Mouse (Mus musculus) liver, postnatal 0 days (tissue): ENCODE measurements at regions not wholly inside any gene's neighbourhood (a gene's known extent, or its start where the extent isn't known, plus 50 kb on each side); places are given as distances from the start of the nearest gene placed in this dataset.

Source experiments
- CTCF ChIP-seq: sonication (generic); IDR thresholded peaks from 2 replicates; pipeline ENCODE4 v1.5.1; 2016; ENCODE audit warnings: antibody characterized with exemption, low read depth
- EP300 ChIP-seq: IDR thresholded peaks from 2 replicates; pipeline ENCODE4 v1.6.1; 2016; ENCODE audit warnings: antibody characterized with exemption, low read depth, mild to moderate bottlenecking

DNA sequence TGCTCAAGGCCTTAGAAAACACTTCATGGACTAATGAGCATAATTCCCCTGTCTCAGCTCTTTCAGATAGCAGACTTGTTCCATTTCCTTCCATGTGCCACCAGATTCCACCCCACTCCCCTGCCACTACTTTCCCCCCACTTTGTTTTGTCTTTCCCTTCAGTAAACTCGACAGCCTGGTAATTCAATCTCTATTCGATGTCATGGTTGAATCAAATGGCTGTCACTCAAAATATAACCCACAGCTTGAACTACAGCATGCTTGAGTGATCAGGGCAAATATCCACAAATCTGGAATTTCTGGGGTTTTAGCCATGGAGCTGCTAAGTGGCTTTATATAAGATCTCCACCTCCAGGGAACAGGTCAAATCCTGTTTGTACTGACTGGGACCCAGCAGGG lies 168.6 kb upstream of the Gdnf start:
- no peak for TF ChIP-seq CTCF
- TF ChIP-seq EP300 = no peak
